Mouse (Mus musculus): ENCODE data around the gene Ugt1a6a. TPM values are rescaled to one million over a fixed set of nuclear protein-coding genes. Genes with fewer than 3 reads are reported as not detected.

The Ugt1a6a gene
- total RNA-seq (2023) = 10 to 100 TPM; 10.9 to 13.1 TPM

GRCm38 (mm10) chr1:88134457-88135011, at the start of gene Ugt1a6a:
Ugt1a6a (plus strand) TSS chr1:88134809.

GRCm38 (mm10) chr1:88087513-88087912, 47.1 kb upstream of the Ugt1a6a start, which contains the start of gene Ugt1a8:
Ugt1a8 (plus strand) TSS chr1:88087813.

GRCm38 (mm10) chr1:88094941-88095492, 39.6 kb upstream of the Ugt1a6a start, which contains the start of gene Ugt1a7c:
Ugt1a7c (plus strand) TSS chr1:88095062.

GRCm38 (mm10) chr1:88103019-88103418, 31.6 kb upstream of the Ugt1a6a start, which contains the start of gene Ugt1a6b:
Ugt1a6b (plus strand) TSS chr1:88103252.

GRCm38 (mm10) chr1:88165711-88166110, 31.1 kb downstream of the Ugt1a6a start, which contains the start of gene Ugt1a5:
Ugt1a5 (plus strand) TSS chr1:88166012.

GRCm38 (mm10) chr1:88200456-88200855, 65.8 kb downstream of the Ugt1a6a start, which contains the start of gene Ugt1a2:
Ugt1a2 (plus strand) TSS chr1:88200601.

GRCm38 (mm10) chr1:88205294-88205922, 70.8 kb downstream of the Ugt1a6a start, which contains the start of gene Dnajb3:
Dnajb3 (minus strand) TSS chr1:88205782.

GRCm38 (mm10) chr1:88211812-88212211, 77.2 kb downstream of the Ugt1a6a start, which contains the start of gene Ugt1a1:
Ugt1a1 (plus strand) TSS chr1:88211959.

GRCm38 (mm10) chr1:88226670-88227379, 92.2 kb downstream of the Ugt1a6a start, which contains the start of gene Mroh2a:
Mroh2a (plus strand) TSS chr1:88226986.

Other genes with a start within 250 kb of the Ugt1a6a start
- gene Usp40, start 126.3 kb upstream of the Ugt1a6a start, total RNA-seq (2023) = 10 to 100 TPM; 14.3 to 21.4 TPM
- not detected for gene Ugt1a10, start 79.4 kb upstream of the Ugt1a6a start, total RNA-seq (2023)
- gene Ugt1a9, start 64.0 kb upstream of the Ugt1a6a start, total RNA-seq (2023) = not detected
- gene Ugt1a8, start 47.0 kb upstream of the Ugt1a6a start, total RNA-seq (2023) = not detected
- 10 to 100 TPM; 58.9 to 72.7 TPM for gene Ugt1a7c, start 39.7 kb upstream of the Ugt1a6a start, total RNA-seq (2023)
- gene Ugt1a6b, start 31.6 kb upstream of the Ugt1a6a start, total RNA-seq (2023) = 10 to 100 TPM; 17.2 to 19.5 TPM
- 10 to 100 TPM in 1 of 2 experiments, 1 to 10 TPM in 1; 8.0 to 11.5 TPM for gene Ugt1a5, start 31.2 kb downstream of the Ugt1a6a start, total RNA-seq (2023)
- 1 to 10 TPM; 5.5 to 5.7 TPM for gene Ugt1a2, start 65.8 kb downstream of the Ugt1a6a start, total RNA-seq (2023)
- gene Dnajb3, start 71.0 kb downstream of the Ugt1a6a start, total RNA-seq (2023) = under 1 TPM in 1 of 2 experiments, not detected in 1; 0.52 TPM
- gene Ugt1a1, start 77.2 kb downstream of the Ugt1a6a start, total RNA-seq (2023) = 1 to 10 TPM; 5.9 to 6.4 TPM
- gene Mroh2a, start 92.2 kb downstream of the Ugt1a6a start, total RNA-seq (2023) = 1 to 10 TPM; 1.3 to 2.1 TPM
- 10 to 100 TPM; 66.1 to 71.8 TPM for gene Hjurp, start 142.8 kb downstream of the Ugt1a6a start, total RNA-seq (2023)
- gene Trpm8, start 142.9 kb downstream of the Ugt1a6a start, total RNA-seq (2023) = not detected